Mouse (Mus musculus) inflammation-experienced regulatory T-cells, adult 6 months (primary cell): Measurements from ENCODE around the gene Pi4ka. TPM values are rescaled to one million over a fixed set of nuclear protein-coding genes. Genes with fewer than 3 reads are reported as not detected.

Experiments
- ATAC-seq: one replicate; pipeline ENCODE4 v1.8.0; 2017
- polyA plus RNA-seq, 3 experiments: library from polyadenylated mRNA; unstranded; fragments of 100-300 nt; shearing (Covaris generic); gene quantifications; one replicate each; pipeline ENCODE4 v1.2.1; 2017

Gene Pi4ka
- polyA plus RNA-seq: 10 to 100 TPM; 45.7 to 57.2 (median 55.3) TPM

DNA sequence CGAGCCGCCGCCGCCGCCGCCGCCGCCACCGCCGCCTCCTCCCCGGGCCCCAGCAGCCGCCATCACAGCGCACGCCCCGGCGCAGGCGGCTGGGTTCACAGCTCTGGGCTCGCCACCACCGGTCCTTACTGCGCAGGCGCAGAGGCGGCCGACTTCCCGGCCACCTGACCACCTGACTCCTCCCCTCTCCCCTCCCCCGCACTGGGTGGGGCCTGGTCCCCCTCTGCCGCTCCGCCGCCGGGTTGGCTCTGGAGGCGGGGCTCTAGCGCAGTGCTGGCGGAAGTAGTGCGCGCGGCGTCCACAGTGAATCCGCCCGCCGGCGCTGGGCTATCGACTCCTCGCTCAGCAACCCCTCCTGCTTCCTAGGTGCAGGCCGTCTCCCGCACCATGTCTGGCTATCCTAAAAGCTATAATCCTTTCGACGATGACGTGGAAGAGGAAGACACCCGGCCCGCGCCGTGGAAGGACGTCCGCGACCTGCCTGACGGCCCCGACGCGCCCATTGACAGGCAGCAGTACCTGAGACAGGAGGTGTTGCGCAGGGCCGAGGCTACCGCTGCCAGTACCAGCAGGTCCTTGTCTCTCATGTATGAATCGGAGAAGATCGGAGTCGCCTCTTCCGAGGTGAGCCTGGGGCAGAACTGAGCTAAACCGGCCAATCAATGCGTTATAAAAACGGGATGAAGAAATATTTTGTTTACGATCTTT, at the start of gene Pi4ka, which contains the start of gene Snap29:
TSS of gene Pi4ka (minus strand) at position 579 of the 708 bp plus-strand sequence.
TSS of gene Snap29 (plus strand) at position 251 of the 708 bp plus-strand sequence.
- peak; percentile 94 for ATAC-seq

DNA sequence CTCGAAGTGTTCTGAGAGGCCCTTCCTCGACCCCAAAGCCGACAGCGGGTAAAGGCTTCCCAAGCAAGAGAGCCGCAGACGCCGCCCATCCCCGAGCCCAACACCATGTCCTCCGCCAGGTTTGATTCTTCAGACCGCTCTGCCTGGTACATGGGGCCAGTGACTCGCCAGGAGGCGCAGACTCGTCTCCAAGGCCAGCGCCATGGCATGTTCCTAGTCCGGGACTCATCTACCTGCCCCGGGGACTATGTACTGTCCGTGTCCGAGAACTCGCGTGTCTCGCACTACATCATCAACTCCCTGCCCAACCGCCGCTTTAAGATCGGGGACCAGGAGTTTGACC, 46.2 kb upstream of the Pi4ka start:
- peak; percentile 34 for ATAC-seq

DNA sequence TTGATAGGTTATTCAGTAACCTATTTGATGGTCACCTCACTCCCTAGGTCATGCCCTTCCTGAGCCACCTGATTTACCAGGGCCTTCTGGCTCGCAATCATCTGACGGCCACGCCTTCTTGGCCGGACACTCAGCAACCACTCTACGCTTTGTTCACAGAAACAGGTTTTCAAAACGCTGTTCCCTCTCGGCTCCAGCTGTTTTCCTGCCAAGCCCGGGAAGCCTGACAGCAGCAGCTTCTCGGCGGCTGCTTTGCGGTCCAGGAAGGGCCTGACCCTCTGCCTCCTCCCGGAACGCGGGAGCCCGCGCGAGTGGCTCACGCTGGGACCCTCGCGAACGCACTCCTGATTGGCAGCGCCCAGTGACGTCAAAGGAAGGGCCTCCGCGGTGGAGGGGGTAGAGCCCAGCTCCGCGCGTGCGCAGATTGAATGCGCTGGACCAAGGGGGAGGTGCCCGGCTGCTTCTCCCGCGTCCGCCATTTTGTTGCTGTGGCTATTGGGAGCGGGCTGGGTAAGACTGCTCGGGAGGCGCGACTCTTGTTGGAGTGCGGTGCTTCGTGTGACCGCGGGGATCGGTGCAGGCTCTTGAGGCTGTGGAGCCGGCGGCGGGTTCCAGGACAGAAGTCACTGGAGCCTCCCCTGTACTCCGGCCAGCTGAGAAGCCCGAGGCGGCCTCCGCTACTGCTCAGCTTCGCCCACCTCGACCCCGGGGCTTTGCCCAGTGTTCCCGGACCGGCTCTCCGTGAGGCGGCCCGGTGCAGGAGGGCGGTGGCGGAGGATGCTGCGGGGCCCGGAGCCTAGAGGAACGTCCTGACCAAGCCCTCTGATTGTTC, 45.6 kb upstream of the Pi4ka start, which contains the start of gene Crkl:
TSS of gene Crkl (plus strand) at position 447 of the 832 bp plus-strand sequence.
- ATAC-seq: peak; percentile 94

DNA sequence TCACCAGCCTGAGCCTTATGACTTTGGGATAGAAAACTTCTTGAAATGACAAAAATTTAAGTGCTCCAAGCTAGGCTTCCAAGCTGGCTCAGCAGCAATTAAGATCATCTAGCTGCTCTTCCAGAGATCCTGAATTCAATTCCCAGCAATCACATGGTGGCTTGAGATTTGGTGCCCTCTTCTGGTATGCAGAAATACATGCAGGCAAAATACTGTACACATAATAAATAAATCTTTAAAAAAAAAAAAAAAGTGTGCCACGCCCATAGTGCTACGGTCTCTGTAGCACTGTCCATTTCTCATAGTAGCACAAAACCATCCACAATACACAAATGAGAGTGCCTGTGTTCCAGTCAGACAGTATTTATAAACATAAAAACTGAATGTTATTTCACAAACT, 26.5 kb upstream of the Pi4ka start:
- no peak for ATAC-seq

- no peak for ATAC-seq
These were observed 16.9 kb upstream of the Pi4ka start for GRCm38 (mm10) chr16:17423021-17423420.

DNA sequence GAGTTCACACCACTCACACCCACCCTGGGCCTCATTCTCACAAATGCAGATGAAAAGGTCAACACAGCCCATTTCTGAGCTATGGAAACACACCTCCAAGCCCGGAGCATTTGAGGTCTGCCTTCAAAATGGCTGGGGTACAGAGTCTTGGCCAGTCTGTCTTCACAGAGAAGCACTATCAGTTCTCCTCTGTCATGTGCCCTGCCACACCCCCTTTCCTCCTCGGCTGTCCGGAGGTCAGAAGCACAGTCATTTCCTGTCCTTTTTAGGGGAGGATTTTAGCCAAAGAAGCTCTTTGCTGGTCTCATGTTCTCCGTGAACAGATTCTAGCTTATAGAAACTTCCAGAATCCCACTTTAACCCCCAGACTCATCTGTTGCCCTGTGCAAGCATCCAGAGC, 4.1 kb upstream of the Pi4ka start:
- ATAC-seq: no peak

- ATAC-seq: no peak
These were observed 2.9 kb upstream of the Pi4ka start for GRCm38 (mm10) chr16:17409046-17409445.

- no peak for ATAC-seq
These were observed 558 bp upstream of the Pi4ka start for GRCm38 (mm10) chr16:17406512-17407231.

GRCm38 (mm10) chr16:17405271-17405696, 830 bp downstream of the Pi4ka start:
- ATAC-seq: peak; percentile 34

DNA sequence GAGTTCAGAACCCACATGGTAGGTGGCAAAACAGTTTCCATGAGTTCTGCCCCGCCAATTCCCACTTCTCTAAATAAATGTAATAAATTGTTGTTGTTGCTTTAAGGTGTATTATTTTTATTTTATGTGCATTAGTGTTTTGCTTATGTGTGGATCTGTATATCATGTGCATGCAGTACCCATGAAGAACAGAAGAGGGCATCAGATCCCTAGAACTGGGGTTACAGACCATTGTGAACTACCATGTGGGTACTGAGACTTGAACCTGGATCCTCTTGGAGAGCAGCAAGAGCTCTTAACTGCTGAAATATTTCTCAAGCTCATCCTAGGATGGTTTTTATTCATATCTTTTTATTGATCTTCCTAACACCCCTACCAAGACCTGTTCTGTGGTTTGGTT, 3.3 kb downstream of the Pi4ka start:
- ATAC-seq: no peak

- no peak for ATAC-seq
These were observed 13.3 kb downstream of the Pi4ka start for GRCm38 (mm10) chr16:17392784-17393183.

DNA sequence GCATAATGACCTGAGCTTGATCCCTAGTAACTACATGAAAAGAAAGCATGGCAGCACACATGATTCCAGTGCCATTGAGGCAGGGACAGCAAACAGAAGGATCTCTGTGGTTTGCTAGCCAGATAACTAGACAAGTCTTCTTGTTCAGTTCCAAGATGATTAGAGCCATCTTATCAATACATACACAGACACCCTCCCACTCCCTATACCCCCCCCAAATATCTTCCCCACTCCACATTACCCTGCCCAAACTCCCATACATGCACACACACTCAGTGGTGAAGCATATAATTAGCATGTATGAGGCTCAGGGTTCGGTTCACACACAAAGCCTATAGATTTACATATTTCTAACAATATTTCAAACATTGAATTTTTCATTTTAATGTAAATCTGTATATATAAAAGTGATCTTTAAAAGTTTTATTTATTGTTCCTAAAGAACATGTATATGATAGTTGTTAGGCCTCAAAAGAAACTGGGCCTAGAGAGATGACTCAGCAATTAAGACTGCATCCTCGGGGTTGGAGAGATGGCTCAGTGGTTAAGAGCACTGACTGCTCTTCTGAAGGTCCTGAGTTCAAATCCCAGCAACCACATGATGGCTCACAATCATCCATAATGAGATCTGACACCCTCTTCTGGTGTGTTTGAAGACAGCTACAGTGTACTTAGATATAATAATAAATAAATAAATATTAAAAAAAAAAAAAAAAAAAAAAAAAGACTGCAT, 22.4 kb downstream of the Pi4ka start:
- ATAC-seq: no peak

DNA sequence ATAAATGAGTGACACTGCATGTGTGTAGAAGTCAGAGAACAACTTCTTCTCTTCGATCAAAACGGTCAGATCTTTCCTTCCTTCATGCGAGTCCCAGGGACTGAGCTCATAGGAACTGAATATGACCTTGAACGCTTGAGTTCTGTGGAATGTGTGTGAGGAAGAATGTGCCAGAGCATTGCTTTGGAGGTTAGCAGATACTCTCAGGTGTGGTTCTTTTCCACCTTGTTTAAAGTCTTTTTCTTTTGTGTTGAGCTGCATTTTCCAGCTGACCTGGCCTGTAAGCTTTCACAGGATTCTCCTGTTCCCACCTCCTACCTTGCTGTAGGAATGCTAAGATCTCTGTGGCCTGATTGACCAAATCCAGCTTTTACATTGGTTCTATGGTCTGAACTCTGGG, 23.8 kb downstream of the Pi4ka start:
- ATAC-seq: no peak

- no peak for ATAC-seq
These were observed 47.3 kb downstream of the Pi4ka start for GRCm38 (mm10) chr16:17358787-17359186.

GRCm38 (mm10) chr16:17356031-17356430, 50.1 kb downstream of the Pi4ka start:
- ATAC-seq: no peak

GRCm38 (mm10) chr16:17346766-17347165, 59.3 kb downstream of the Pi4ka start:
- ATAC-seq: no peak

DNA sequence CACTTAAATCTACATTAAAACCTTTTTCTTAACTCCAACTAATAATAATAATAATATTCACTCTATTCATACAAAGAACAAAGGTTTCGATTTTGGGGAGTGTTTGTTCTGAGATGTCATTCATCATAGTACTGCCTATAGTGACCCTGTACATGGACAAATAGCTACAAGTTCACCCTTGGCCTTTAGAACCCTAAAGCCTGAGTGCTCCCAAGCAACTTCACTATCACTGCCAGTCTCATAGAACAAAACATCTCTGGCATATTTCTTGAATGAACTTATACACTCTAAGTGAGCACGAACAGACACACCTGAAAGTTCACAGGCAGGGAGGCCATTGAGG, 60.3 kb downstream of the Pi4ka start:
- no peak for ATAC-seq

- no peak for ATAC-seq
These were observed 60.8 kb downstream of the Pi4ka start for GRCm38 (mm10) chr16:17345141-17345812.

DNA sequence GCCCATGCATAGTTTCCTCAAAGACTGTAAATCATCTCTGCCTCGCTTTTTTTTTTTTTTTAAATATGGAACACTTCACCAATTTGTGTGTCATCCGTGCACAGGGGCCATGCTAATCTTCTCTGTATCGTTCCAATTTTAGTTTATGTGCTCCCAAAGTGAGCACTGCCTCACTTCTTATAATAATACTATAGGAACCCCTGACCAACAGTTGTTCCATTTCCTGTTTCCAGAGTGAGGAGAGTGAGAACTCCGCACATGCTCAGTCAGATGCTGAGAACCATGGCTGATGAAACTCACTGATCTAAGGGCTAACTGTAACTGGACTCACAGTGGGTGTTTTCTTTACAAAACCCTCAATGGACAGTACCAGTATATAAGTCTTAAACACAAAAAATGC, 64.3 kb downstream of the Pi4ka start:
- no peak for ATAC-seq

GRCm38 (mm10) chr16:17340705-17341104, 65.4 kb downstream of the Pi4ka start:
- no peak for ATAC-seq

GRCm38 (mm10) chr16:17339701-17340100, 66.4 kb downstream of the Pi4ka start:
- no peak for ATAC-seq

DNA sequence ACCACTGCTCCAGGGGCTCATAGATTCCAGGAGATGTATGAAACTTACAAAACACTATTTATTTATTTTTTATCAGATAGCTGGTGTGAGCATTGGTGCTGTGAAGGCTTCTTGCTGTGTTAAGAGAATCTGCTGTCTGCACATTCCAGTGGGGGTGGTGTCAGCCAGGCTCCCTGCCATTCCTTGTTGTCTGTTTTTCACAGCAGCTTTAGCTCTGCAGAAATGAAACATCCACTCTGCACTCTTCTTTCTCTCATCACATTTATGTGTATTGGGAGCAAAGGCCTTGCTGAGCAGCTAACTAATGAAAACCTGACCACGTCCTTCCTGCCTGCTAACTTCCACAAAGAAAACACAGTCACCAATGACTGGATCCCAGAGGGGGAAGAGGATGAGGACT, 70.0 kb downstream of the Pi4ka start:
- ATAC-seq: no peak
